ENCODE assay signal across 9 mouse cellular contexts in the genomic region with DNA sequence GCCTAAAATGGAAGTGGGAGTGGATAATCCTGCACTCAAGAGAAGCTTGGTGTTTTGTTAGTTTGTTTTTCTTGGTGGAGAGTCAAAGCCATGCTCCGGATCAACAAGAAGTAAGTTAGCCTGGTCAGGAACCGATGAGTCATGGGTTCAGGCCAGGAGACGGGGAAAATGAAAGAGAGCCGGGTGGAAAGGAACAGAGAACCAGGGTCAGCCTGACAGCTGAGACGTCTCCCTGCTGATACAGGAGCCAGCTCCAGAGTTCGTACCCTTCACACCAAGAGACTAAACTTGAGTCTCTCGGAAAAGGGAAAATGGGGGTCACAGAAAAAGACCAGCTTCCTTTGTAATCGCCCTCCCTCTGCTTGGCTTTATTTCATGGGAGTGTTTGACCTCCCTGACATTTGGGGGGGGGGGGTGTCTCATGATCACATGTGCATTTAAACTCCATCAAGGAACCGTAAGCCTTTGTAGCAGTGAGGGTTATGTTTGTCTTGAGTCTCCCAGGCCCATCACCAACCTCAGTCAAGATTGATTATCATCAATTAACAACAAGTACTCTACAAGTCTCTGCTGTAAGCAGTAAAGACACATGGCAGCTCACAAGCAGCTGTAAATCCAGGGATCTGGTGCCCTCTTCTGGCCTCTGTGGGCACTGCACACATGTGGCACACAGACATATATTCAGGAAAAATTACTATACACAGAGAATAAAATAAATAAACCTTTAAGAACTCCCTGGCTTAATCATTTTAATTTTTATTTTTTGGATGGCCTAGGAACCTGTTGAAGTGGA. TPM values are rescaled to one million over a fixed set of nuclear protein-coding genes. Genes with fewer than 3 reads are reported as not detected.
DNase-seq lines count a peak whose midpoint lies in the region; ATAC-seq lines count a peak whose summit lies in the region.
"Had no signal": no experiment of that assay in that cellular context is flagged by ENCODE, and none has a peak within 500 bp of the region (broad histone marks: within the 10 kb centered on the region; RNA-seq: fewer than 3 reads in every experiment).

No protein-coding gene starts in this region.

- no peak overlapping the region for H3K27ac ChIP-seq in liver, embryonic 12.5 days
- H3K27ac ChIP-seq in hindbrain, embryonic 14.5 days: no peak overlapping the region
- H3K27ac ChIP-seq in neural tube, embryonic 14.5 days (ENCODE audit: low read depth, low read length): no peak overlapping the region
- H3K27ac ChIP-seq: hindbrain, embryonic 15.5 days had no signal

- H3K4me2 ChIP-seq in liver, embryonic 12.5 days: no peak overlapping the region
- no peak overlapping the region for H3K4me2 ChIP-seq in hindbrain, embryonic 14.5 days (replicated peaks)
- no peak overlapping the region for H3K4me2 ChIP-seq in neural tube, embryonic 14.5 days (ENCODE audit: low read depth, low read length)
- H3K4me2 ChIP-seq: hindbrain, embryonic 15.5 days had no signal

- DNase-seq in liver: peak; percentile 68
- peak; percentile 86 for DNase-seq in ZHBTc4 (ENCODE audit: low read depth, low spot score)
- peak; percentile 79 for DNase-seq in embryo, embryonic 9.5 days (ENCODE audit: extremely low spot score)
- peak; percentile 85 for DNase-seq in hindbrain, embryonic 14.5 days (ENCODE audit: low spot score)
- peak; percentile 82 for DNase-seq in left cerebral cortex, postnatal 4 days
- DNase-seq in thymus, postnatal 36 days: peak; percentile 56 to 68

- intact Hi-C loops in left cerebral cortex, postnatal 4 days (cut with DNase I): no loop called here

- no peaks in the 10 kb centered on the region for H3K36me3 ChIP-seq in liver, embryonic 12.5 days
- H3K36me3 ChIP-seq in hindbrain, embryonic 14.5 days (replicated peaks; ENCODE audit: control insufficient read depth, insufficient read depth): no peaks in the 10 kb centered on the region
- no peaks in the 10 kb centered on the region for H3K36me3 ChIP-seq in neural tube, embryonic 14.5 days (ENCODE audit: control insufficient read depth, insufficient read depth, low read length)
- H3K36me3 ChIP-seq: hindbrain, embryonic 15.5 days had no signal

- no peaks in the 10 kb centered on the region for H3K4me1 ChIP-seq in liver, embryonic 12.5 days
- 0 out of 2 replicates have a peak, but pooled peaks cover 3% of the 10 kb centered on the region for H3K4me1 ChIP-seq in hindbrain, embryonic 14.5 days (replicated peaks; ENCODE audit: control insufficient read depth, insufficient read depth, low read length)
- no peaks in the 10 kb centered on the region for H3K4me1 ChIP-seq in neural tube, embryonic 14.5 days (ENCODE audit: control insufficient read depth, insufficient read depth, low read length)
- H3K4me1 ChIP-seq: hindbrain, embryonic 15.5 days had no signal

- no peaks in the 10 kb centered on the region for H3K9me3 ChIP-seq in liver, embryonic 12.5 days (replicated peaks)
- no peaks in the 10 kb centered on the region for H3K9me3 ChIP-seq in hindbrain, embryonic 14.5 days (ENCODE audit: control insufficient read depth, low read length)
- no peaks in the 10 kb centered on the region for H3K9me3 ChIP-seq in neural tube, embryonic 14.5 days (ENCODE audit: control insufficient read depth, low read length)
- H3K9me3 ChIP-seq: hindbrain, embryonic 15.5 days had no signal

- WGBS in liver, embryonic 12.5 days (ENCODE audit: insufficient replicate concordance): 66% methylated on average over 9 of the region's 9 CpGs
- WGBS in hindbrain, embryonic 14.5 days: 73% methylated on average over 9 of the region's 9 CpGs
- 72% methylated on average over 9 of the region's 9 CpGs for WGBS in neural tube, embryonic 14.5 days

- H3K27me3 ChIP-seq in liver, embryonic 12.5 days (replicated peaks): no peaks in the 10 kb centered on the region
- H3K27me3 ChIP-seq in hindbrain, embryonic 14.5 days (ENCODE audit: control insufficient read depth, insufficient read depth, low read length): no peaks in the 10 kb centered on the region
- H3K27me3 ChIP-seq in neural tube, embryonic 14.5 days (ENCODE audit: control insufficient read depth, insufficient read depth, low read length): no peaks in the 10 kb centered on the region
- H3K27me3 ChIP-seq: hindbrain, embryonic 15.5 days had no signal

- no peak for ATAC-seq in liver, embryonic 12.5 days
- no peak for ATAC-seq in hindbrain, embryonic 14.5 days (ENCODE audit: low FRiP score)
- ATAC-seq in neural tube, embryonic 14.5 days (ENCODE audit: low read depth): 0 out of 2 replicates have a peak, but pooled peaks have one; percentile 46

- H3K4me3 ChIP-seq in liver, embryonic 12.5 days: no peak overlapping the region
- no peak overlapping the region for H3K4me3 ChIP-seq in hindbrain, embryonic 14.5 days (replicated peaks; ENCODE audit: low read length)
- H3K4me3 ChIP-seq in neural tube, embryonic 14.5 days (ENCODE audit: low read depth, low read length): no peak overlapping the region
- H3K4me3 ChIP-seq: hindbrain, embryonic 15.5 days had no signal

- H3K9ac ChIP-seq in liver, embryonic 12.5 days: no peak overlapping the region
- no peak overlapping the region for H3K9ac ChIP-seq in hindbrain, embryonic 14.5 days
- no peak overlapping the region for H3K9ac ChIP-seq in neural tube, embryonic 14.5 days (replicated peaks; ENCODE audit: low read depth, low read length)
- H3K9ac ChIP-seq: hindbrain, embryonic 15.5 days had no signal

RNA-seq across cellular contexts. Expression of gene Cenpf, which starts 59.7 kb away (rescaled TPM):
- polyA plus RNA-seq in liver, embryonic 12.5 days (2016; fragmentation: Nextera tagmentation; extraction: Ambion mirVana): 52.5 and 54.0 TPM in 2 replicates
- 13.8 and 17.6 TPM in 2 replicates for polyA plus RNA-seq in hindbrain, embryonic 14.5 days (2014; fragmentation: Nextera tagmentation; extraction: Ambion mirVana)
- total RNA-seq in left cerebral cortex, postnatal 4 days (2021): 1 to 10 TPM; 7.2 to 8.1 TPM
- 6.5 and 7.8 TPM in 2 replicates for polyA plus RNA-seq in neural tube, embryonic 14.5 days (2014; fragmentation: Nextera tagmentation; extraction: Ambion mirVana)
